Mouse (Mus musculus) neural tube, embryonic 10.5 days (tissue): ENCODE measurements around the gene Osbpl10.

Source experiments
- DNase-seq: peaks from one replicate; pipeline ENCODE4 v3.0.0-alpha.2; 2017; ENCODE audit warnings: low spot score; ENCODE audit errors: extremely low spot score

Osbpl10 gene

DNA sequence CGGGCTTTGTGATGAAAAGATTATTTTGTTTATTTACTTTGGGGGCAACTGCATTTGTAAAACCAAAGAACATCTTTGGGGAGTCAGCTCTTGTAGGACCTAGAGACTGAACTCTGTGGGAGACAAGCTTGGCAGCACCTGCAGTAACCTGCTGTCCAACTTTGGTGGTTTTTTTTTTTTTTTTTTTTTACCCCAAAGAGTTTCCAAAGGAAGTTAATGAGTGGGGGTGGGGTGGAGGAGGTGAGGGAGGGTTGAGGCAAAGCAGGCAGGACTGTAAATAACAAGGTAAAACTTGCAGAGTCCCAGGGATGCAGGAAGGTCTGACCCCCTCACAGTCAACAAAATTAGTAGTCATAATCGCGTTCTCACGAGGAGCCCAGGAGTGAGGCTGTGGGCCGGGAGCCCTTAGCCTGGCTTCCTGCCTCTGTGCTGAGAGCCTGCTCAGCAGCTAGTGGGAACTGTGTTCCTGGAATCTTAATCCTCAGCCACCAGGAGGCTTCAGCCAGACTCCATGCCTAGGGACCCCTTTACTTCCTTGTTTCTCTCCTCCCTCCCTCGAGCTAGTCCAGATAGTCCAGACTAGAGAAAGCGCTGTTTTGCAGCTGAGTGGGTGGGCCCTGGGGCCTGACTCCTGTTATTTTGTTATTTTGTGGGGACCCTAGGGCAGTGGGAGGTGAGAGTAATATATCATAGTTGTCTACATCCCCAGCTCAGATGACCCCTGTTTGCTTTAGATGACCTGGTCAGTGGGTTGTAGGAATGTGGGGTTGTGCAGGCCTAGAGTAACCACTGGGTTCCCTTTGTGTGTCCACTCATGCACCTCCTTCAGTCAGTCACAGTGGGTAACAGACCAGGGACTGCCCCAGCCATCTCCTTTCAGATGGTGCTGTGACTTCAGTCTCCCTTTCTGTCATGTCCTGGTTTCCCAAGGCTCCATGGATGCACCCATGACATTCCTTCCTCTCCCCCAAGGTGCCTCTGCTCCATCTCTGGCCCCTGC is 236.5 kb downstream of the Osbpl10 start:
- DNase-seq = peak; percentile 21

DNA sequence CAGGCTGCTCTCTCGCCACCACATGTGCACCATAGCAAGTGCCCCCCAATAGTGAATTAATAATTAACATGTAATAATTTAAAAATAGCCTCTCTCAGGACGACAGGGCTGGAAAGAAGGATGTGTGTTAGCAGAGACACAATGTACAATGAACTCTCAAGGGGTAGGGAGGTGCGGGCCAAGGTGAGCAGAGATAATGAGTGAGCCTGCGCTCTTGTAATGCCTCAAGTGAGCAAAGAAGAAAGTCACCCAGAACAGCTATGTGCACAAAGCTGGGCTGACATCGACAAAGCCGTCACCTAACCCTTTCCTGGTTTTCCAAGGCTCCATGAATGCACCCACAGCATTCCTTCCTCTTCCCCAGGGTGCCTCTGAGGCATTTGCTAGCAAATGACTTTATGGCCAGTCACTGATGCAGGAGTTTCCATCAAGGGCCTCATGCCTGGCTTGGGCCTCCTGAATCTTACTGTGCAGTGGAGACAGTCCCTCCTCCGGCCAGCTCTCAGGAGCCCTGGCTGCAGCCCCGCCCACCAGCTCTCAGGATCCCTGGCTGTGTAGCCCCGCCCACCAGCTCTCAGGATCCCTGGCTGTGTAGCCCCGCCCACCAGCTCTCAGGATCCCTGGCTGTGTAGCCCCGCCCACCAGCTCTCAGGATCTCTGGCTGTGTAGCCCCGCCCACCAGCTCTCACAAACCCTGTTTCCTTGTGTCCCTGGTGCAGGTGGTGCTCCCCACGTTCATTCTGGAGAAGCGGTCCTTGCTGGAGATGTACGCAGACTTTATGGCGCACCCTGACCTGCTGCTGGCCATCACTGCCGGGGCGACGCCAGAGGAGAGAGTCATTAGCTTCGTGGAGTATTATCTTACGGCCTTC is 237.7 kb downstream of the Osbpl10 start:
- DNase-seq = peak; percentile 54

DNA sequence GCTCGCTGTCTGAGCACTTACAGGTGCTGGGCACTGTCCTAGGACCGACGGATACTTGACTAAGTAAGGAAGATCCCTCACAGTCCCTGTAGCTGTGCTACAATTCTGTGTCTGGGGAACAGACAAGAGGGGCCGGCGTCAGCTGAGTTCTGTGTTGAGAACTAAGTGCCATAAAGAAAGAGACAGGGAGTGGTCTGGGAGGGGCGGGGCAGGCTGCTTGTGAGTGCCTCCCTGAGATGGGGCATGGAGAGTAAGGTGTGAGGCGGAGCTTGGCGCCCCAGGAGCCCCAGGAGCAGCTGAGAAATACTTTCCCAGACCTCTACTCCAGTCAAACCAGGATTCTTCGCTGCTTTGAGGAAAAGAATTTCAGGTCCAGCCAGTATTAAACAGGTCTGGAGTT is 239.6 kb downstream of the Osbpl10 start:
- DNase-seq = no peak

DNA sequence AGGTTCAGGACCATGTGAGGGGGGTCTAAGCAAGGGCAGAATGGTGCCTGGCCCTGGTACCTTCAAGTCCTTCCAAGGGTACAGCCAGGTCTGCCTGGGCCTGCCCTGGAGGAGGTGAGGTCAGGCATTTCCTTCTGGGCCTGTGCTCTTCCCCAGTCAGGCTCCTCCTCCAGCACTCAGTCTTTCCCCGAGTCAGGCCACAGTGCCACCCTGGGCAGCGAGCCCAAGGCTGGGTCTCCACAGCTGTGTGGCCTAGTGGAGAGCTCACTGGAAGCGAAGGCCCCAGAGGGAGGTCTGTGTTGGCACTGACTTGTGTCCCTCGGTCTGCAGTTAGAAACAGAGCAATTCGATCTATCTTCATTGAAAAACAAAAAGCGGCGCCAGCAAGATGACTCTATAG is 242.1 kb downstream of the Osbpl10 start:
- DNase-seq = no peak

GRCm38 (mm10) chr9:115221265-115221664 is 242.9 kb downstream of the Osbpl10 start:
- no peak for DNase-seq

GRCm38 (mm10) chr9:115224744-115225354 is 246.5 kb downstream of the Osbpl10 start:
- no peak for DNase-seq

GRCm38 (mm10) chr9:115229145-115229544 is 250.8 kb downstream of the Osbpl10 start:
- no peak for DNase-seq

DNA sequence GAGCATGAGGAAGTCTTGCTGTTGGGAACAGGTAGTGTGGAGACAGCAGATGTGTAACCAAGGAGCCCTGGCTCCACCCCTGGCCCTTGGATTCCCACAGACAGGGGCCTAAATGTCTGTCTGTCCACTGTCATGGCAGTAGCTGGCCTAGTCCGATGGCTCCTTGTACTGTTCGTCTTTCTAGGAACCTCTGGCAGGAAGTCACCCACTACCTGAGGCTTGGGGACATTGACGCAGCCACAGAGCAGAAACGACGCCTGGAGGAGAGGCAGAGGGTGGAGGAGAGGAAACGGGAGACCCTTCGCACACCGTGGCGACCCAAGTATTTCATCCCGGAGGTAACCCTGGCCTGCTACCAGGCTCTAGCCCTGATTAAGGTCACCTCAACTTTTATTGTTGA is 251.3 kb downstream of the Osbpl10 start:
- no peak for DNase-seq

GRCm38 (mm10) chr9:115230141-115230540 is 251.8 kb downstream of the Osbpl10 start:
- no peak for DNase-seq

- no peak for DNase-seq
Measured at GRCm38 (mm10) chr9:115231476-115231875, 253.1 kb downstream of the Osbpl10 start.

DNA sequence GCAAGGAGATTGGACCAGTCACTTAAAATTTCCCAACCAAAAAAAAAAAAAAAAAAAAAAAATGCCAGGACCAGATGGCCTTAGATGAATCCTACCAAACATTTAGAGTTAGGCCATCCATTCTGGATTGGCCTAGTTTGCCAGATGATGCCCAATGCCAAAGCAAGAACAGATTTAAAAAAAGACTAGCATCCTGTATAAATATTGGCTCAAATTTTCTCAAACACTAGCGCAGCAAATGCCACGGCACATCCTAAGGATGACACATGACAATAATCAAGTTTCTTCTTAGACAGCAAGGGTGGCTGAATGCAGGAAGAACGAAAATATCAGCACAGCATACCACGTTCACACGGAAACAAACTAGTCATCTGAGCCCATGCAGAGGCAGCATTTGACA is 255.4 kb downstream of the Osbpl10 start:
- no peak for DNase-seq

GRCm38 (mm10) chr9:115234561-115234960 is 256.2 kb downstream of the Osbpl10 start:
- no peak for DNase-seq

GRCm38 (mm10) chr9:115236352-115236841 is 258.0 kb downstream of the Osbpl10 start:
- no peak for DNase-seq

GRCm38 (mm10) chr9:115237943-115238342 is 259.6 kb downstream of the Osbpl10 start:
- DNase-seq = no peak

DNA sequence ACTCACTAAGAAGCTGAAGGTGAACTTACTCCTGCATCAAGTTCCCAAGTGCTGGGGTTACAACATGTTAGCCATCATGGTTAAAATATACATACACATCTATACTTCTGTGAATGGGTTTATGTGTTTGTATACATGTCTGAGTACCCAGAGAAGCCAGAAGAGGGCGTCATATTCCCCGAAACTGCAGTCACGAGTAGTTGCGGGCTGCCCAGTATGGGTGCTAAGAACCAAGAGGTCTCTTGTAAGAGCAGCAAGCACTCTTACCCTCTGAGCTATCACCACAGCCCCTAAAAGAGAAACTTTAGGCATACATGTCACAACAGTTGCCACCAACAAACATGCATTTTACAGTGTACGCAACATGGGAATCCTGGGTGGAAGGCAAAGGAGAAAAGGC is 261.5 kb downstream of the Osbpl10 start:
- DNase-seq = no peak

DNA sequence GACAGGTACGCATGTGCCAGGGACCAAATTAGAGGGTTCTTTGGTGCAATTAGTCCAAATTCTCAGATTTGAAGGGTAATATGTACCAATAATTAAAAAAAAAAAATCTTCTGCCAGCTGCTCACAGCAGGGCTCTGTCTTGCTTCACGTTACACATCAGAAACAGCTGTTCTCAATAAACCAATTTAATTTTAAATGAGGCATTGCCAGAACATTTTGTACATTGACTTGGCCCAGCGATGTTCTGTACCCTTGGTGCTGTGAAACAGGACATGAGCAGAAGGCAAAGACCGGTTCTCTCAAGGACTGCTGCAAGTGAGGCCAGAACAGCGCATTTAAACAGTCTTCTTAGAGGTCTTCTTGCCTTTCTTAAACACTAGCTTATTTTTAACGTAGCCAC is 265.3 kb downstream of the Osbpl10 start:
- DNase-seq = no peak

- DNase-seq = no peak
Measured at GRCm38 (mm10) chr9:115245092-115245491, 266.7 kb downstream of the Osbpl10 start.

GRCm38 (mm10) chr9:115249145-115249544 is 270.8 kb downstream of the Osbpl10 start:
- DNase-seq = no peak

DNA sequence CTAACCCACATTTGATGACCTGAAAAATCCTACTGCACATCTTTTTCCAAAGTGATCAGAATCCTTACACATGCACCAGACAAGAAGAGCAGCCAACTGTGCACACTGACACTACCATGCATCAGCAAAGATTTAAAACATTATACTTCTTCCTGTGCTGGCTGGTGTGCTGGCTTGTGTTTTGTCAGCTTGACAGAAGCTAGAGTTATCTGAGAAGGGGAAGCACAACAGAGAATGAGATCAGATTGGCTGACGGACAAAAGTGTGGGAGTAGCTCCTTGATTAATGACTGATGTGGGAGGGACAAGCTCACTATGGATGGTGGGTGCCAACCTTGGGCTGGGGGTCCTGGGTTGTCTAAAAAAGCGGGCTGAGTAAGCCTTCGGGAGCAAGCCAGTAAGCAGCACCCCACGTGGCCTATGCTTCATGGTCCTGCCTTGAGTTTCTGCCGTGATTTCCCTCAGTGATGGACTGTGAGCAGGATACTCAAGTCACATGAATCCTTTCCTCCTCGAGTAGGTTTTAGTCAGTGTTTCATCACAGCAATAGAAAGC is 279.4 kb downstream of the Osbpl10 start:
- no peak for DNase-seq

GRCm38 (mm10) chr9:115259866-115260265 is 281.5 kb downstream of the Osbpl10 start:
- no peak for DNase-seq

DNA sequence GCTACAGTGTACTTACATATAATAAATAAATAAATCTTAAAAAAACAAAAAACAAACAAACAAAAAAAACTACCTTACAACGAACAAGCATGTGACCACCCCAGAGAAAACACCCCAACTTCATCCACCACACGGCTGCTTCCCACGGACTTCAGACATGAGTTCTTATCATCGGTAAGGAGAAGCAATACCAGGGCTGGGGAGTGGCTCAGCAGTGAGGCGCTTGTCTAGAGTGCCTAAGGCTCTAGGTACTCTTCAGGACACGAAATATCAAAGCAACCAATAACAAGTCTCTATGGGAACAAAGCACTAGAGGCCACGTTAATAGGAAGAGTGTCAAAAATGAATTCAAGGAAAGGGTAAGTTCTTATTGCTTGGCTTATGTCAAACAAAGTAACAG is 282.1 kb downstream of the Osbpl10 start:
- DNase-seq = no peak
